Mouse (Mus musculus) thymus, postnatal 14 days (tissue): ENCODE measurements around the gene Tsks.

Experiments
- DNase-seq: peaks from one replicate; pipeline ENCODE4 v3.0.0; 2021

Gene Tsks

DNA sequence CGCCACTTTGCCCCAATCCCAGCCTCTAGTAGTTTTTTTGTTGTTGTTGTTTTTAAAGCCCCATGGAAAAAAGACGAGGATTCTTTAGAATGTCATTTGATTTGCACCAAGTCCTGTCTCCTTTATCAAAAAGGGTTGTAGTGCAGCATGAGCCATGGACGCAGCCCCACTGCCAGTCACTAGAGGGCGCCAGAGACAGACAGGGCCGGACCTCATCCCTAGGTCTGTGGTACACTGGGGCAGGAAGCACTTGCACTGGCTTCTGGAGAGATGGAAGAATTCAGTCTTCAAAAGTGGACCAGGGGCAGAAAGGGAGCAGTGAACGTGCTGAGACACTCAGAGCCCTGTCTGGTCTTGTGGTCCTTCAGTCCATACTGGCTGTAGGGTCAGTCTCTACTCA is 40.1 kb downstream of the Tsks start:
- peak; percentile 90 for DNase-seq

DNA sequence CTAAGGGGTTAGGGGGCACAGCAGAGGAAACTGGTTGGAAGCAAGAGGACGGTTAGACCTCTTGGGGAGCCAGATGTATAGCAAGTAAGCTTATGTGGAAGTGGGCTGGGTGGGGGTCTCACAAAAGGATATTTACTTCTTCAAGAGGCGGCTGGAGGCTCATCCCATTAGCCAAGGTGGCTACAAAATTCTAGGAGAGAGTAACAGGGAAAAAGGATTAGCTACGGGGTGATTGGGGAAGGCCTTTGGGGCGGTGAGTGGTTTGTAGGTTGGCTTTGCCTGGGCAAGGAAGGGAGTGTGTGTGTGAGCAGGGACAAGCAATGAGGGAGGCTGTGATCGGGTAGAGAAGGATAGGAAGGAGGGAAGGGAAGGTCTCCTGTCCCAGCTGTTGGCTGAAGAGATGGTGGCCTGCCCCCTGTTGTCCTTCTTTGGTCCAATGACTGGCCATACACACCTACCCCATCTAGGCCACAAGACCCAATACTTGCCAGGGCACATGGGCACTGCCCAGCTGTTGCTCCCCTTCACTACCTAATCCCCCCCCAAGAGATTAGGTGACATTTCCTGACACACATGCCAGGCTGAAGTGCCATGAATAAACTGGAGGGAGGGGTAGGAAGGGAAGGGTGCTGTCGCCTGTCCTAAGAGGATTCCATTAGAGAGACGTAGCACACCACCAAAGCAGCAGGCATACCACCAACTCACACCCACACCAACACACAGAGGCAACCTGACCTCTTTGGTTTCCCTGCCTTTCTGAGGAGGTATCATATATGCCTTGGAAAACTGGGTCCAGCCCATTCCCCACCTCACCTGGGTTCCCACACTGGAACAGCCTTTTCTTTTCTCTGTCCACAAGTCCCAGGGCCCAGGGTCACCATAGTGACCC is 41.2 kb downstream of the Tsks start:
- no peak for DNase-seq

DNA sequence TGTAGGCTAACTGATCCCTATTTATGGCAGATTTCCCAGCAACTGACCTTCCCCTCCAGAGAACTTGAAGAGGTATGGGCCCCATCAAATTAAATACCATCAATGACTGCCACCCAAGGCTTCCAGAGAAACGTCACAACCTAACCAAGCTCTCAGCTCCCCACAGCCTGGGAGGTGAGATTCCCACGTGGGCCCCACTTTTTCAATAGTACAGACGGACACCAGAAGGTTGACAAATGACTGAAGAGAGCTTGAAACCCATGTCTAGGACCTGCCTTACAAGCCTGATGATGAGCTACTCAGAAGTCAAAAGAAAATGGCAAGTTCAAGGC is 41.8 kb downstream of the Tsks start:
- DNase-seq, result no peak

DNA sequence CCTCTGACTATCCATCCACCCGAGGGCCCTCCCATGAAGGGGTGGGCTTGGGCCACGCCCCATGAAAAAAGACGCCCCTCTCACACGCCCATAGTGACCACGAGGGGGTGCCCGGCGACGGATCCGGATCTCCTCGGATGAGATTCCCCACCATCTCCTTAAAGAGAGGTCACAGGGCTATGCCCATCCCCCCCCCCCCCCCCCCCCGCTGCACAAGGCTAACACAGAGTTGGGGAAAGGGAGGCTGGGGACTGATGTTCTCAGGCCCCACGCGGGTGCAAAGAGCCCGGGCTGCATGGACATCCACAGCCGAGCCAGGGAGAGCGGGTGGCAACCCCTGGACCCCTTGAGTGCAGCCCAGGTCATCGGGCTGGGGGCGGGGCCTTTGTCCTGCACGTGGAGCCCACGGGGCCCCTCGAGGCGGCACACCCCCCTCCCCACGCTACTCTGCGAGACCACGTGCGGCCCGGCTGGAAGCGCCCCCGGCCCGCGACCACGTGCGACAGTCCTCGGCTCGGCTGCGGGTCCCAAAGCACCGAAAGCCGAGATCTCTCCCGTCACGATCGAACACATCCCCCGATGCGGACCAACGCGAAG is 42.7 kb downstream of the Tsks start:
- peak; percentile 73 for DNase-seq

DNA sequence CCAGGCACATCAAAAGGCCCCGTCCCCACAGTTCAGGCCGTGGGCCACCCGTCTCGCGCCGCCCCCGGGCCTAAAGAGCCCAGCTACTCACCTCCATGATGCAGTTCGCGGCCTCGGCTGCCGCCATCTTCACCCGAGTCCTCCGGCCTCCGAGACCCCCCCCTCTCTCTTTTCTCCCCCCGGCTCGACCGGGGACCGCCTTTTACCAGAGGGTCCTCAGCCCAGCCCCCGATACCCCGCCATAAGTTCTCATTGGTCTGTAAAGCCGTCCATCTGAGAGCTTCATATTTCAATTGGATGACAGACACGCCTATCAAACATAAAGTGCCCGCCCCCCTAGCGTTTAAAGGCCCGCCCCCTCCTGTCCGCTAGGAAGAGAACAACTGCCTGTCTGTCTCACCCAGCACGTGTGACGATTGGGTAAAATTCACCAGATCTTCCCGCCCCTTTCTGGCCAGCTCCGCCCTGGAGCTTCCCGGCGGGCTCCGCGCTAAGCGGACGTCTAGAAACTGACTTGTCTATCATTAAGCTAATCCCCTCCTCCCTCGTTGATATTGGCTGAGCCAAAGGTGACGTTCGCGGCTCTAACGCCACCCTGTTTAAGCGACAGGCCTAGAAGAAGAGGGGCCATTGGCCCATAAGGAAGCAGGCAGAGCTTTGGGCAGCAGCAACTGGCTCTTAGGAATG is 43.3 kb downstream of the Tsks start, which contains the start of gene Prmt1:
Prmt1 (minus strand) TSS at position 377 of the 687 bp plus-strand sequence.
- peak; percentile 97 for DNase-seq

DNA sequence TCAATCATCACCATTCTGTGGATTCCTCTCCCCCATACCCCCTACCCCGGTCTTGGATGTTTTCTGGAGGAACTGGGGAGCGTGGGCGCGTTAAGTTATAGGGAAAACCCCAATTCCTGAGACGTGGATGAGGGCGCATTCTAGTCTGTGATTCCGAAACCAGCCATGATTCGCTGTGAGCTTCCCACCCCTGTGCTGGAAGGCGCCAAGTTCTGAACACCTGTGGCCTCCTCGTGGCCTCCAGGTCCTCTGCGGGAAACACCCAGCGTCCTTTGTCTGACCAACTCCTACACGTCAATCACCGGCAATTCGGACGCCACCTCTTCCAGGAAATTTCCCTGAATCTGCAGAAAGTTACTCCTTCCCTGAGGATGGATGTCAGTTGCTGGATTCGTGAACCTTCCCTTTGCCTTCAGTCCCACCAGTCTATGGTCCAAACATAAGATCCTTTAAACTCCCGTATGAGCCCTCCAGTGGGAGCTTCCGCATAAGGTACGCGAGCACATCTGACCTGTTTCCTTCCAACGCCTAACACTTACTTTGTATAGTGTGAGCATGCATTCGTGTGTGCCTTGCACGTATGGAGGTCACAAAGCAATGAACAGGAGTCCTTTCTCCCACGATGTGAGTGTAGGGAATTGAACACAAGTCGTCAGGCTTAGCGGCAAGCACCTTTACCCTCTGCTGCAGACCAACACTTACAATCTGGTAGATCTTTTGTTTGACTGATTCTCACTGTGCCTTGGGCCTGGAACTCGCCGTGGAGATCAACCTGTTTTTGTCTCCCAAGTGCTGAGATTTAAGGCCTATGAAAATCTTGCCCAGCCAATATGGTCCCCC is 44.1 kb downstream of the Tsks start:
- no peak for DNase-seq

DNA sequence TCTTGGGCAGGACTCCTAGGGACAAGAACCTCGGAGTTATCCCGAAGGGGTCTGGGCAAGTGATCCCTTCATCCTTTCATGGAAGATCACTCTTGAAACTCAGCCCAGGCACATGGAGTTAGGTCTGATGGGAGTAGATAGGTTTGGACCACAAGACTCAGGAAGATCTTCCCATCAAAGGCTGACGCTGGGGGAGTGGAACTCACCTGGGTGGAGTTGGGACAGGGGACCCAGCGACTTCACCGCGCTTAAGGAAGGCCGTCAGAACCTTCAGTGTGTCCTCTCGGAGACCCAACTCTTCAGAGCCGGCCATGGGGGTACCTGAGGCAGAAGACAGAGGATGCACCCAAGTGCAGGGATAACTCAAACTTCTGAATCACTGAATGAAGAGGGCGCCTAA is 53.7 kb downstream of the Tsks start:
- peak; percentile 34 for DNase-seq

DNA sequence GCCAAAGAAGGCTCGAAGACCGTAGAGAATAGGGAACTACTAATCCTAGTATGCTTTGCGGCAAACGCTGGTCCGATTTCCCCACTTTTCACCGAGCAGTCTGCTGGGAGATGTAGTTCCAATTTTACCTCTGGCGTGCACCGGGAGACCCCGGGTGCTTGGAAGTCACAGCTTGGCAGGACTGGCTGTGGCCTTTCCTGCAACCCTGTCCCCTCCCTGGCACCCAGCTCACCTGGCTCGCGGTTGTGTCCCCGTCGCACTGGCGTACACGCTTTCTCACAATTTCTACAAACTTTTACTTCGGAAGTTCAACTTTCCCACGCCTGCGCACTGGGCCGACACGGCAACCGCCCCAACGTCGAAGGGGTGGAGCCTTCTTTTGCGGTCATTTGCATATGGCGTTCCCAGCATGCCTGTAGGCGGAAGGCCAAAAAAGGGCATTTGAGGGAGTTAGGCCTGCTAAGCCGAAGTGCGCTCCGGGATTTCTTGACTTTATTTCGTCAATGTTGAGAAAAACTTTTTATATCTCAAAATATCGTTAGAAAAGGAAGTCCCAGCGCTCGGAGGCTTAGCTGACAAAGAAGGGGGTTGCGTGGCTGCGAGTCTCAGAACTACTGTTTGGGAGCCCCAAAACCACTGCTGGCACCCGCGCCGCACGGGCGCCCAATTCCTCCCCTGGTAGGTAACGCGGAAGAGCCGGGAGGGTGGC is 54.4 kb downstream of the Tsks start, which contains the start of gene Irf3:
Irf3 (plus strand) TSS at position 418 of the 709 bp plus-strand sequence.
- peak; percentile 98 for DNase-seq

DNA sequence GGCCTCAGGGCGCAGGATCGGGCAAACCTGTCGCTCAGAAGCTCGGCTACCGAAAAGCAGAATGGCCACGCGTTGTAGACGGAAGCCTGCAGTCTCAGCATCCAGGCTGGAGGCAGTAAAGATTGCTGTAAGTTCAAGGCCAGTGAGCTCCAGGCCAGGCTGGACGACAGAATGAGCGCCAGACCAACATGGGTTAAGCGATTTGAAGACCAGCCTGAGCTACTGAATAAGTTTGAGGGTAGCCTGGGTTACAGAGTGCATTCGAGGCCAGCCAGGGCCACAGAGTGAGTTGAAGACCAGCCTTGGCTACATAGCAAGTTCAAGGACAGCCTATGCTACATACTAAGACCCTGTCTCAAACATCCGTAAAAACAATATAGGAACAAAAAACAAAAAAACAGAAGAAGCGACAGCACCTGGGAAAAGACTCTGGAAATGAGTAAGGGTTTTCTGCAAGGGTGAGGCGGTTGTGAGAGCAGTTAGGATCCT is 55.0 kb downstream of the Tsks start:
- no peak for DNase-seq

DNA sequence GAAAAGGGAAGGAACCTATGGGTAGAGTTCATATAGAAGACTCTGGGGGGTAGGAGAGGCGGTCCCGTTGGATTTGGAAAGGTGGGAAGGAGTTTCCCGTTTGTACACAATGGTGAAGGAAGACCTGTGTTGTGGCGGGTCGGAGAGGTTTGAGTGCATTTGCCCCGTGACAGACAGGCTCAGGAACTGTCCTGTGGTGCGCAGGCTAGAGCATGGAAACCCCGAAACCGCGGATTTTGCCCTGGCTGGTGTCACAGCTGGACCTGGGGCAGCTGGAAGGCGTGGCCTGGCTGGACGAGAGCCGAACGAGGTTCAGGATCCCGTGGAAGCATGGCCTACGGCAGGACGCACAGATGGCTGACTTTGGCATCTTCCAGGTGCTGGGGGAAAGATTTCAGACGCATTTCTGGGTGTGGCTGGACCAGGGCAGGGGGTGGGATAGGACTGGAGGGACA is 55.5 kb downstream of the Tsks start, which contains the start of gene Bcl2l12:
Bcl2l12 (minus strand) TSS at position 212 of the 455 bp plus-strand sequence.
- peak; percentile 36 for DNase-seq

DNA sequence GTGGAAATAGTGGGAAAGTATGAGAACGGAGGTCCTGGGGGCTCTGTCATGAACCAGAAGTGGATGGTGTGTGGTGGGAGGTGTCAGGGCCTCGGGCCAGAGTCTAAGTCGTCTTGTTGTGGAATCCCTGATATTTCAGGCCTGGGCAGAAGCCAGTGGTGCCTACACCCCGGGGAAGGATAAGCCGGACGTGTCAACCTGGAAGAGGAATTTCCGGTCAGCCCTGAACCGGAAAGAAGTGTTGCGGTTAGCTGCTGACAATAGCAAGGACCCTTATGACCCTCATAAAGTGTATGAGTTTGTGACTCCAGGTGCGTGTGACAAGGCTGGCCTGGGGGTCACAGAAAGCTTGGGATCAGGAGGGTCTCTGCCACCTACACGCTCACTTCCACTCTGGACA is 56.7 kb downstream of the Tsks start:
- DNase-seq, result no peak

DNA sequence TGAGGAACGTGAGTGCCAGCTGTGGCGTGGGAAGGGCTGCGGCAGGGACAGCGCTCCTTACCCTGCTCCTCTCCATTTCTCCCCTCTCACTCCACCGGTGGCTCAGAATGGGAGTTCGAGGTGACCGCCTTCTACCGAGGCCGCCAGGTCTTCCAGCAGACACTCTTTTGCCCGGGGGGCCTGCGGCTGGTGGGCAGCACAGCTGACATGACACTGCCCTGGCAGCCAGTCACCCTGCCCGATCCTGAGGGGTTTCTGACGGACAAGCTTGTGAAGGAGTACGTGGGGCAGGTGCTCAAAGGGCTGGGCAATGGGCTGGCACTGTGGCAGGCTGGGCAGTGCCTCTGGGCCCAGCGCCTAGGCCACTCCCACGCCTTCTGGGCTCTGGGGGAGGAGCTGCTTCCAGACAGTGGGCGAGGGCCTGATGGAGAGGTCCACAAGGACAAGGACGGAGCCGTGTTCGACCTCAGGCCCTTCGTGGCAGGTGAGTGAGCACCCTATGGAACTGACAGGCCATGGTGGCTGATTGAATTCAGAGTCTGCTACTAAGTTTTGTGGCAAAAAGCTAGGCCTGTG is 57.6 kb downstream of the Tsks start:
- no peak for DNase-seq

DNA sequence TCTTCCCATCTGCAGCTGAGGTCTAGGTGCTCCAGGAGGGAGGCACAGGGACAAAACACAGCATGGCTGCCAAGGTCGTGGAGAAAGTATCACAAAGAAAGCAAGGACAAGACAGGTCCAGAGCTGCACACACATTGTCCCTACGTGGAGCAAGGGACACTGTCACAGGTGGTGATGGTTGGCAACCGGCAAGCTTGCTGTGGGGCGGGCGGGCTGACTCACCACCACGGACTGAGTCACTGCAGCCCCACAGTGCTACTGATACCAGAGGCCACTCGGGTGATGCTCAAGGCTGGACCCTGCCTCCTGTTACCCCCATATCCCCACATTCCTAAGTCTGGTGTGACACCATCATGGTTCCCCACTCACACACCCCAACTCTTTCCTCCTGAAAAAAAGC is 59.4 kb downstream of the Tsks start:
- DNase-seq, result no peak

DNA sequence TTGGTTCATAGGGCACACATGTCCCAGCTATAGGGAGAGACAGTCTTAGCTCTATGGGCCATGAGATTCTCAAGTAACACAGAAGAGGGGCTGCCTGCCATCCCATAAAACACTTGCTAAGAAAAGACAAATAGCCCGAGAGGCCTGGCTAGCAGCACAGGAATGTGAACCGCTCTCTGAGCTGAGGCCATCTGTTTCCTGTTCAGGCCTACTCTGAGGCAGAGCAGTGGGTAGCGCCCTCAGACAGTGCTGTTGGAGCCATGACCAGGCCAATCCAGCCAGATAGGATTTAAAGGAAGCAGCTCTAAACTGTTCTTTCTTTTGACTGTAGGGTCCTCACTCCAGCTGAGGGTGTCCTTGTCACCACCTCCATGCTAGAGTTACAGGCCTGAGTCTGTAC is 61.5 kb downstream of the Tsks start:
- DNase-seq, result no peak

DNA sequence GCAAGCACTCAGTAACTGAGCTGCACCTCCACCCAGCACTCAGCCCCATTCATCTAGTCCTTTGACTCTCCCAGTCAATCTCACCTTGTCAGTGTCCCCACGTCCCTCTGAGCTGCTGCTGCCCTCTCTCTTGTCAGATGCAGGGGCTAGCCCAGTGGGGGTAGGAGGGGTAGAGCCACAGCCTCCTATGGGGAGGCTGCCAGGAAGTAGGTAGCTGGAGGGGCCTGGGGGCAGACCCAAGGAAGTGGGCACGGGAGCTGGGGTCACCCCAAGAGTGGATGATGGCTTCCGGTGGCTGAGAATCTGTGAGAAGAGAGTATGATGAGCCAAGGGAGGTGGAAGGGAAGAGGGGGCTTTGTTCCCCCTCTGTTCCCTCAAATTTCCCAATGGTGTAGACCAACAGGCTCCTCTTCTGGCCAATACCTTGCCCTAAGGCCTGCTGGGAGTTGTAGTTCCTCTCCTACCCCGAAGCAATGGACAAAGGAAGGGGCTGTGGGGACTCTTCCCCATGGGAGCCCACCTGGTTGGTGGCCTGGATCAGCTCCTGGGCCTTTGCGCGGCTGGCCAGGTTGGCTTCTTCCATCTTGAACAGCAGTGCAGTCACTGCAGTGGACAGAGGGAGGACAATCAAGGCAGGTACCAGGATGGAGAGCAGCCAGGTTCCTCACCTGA is 62.5 kb downstream of the Tsks start:
- DNase-seq, result no peak

DNA sequence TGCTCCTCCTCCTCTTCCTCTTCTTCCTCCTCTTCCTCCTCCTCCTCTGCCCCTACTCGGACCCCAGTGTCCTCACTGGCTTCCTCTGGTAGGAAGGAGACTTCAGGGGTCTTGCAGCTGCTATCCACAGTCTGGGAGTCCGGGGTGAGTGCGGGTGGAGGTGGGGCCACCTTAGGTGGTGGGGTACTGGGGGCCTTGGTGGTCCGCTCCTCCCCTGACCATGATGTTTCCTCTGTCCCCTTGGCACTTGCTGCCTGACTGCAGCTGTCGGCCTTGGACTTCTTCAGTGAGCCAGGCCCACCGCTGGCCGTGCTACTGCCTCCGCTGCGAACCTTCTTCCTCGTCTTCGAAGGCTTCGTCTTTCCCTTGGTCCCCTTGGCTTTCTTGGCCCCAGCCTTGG is 63.5 kb downstream of the Tsks start:
- DNase-seq, result no peak

DNA sequence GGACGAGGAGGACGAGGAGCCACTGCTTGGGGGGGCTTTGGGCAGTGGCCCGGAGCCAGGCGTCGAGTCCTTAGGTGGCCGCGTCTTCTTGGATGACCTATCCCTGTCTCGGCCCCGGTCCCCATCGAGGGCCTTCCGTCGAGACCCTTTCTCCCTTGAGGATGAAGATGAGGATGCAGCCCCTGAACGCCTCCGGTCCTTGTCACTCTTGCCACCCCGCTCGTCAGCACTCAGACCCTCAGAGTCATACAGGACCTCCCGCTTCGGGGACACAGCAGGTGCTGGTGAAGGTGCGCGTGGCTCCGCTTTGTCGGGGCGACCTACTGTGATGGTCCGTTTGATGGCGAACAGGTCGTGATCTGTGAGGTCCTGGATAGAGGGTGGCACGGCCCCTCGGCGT is 64.1 kb downstream of the Tsks start:
- no peak for DNase-seq
